Mouse (Mus musculus): Measurements from ENCODE around the gene Tshb. TPM values are rescaled to one million over a fixed set of nuclear protein-coding genes. Genes with fewer than 3 reads are reported as not detected.

The Tshb gene
- polyA plus RNA-seq, 1 experiment from 2014 or later: 0.43 TPM

DNA sequence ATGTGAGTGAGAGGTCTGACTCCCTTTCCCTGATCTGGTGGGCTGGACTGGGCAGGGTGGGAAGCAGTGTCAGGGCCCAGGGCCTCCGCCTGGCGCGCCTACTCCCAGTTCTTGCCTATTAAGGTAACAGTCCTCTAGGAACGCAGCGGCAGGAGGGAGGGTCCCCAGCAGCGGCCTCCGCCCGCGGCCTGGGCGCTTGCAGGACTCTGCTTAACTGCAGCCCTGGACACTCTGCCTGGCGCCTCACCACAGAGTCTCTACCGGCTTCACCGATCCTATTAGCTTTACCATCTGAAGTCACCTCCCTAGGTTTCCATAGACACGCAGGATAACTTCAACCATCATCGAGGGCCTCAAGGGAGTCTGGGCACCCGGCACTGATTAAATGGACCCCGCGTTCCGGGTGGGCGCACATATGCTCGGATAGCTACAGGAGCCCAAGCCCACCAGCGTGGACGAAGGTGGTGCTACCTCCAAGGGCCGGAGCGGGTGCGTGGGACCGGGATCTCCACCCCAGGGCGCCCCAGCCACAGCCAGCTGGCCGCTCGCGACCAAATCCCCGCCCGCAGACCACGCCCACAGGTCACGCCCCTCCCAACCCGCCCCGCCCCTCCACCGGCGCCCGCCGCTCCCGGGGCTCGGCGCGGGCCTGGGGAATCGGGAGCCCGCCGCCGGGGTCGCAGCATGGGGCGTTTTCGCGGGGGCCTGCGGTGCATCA is 48.0 kb downstream of the Tshb start, which contains the start of gene Tspan2:
Gene Tspan2 (plus strand): TSS at position 217 of the 718 bp plus-strand sequence.
- Histone ChIP-seq H3K9ac (ENCODE audit: low read depth, low read length) (peak within 1 kb of the TSS; percentile 82), H3K27me3 (ENCODE audit: control insufficient read depth, insufficient read depth, low read depth, low read length) (no peaks in the 10 kb centered on the region), H3K4me3 (ENCODE audit: low read depth, low read length) (peak within 1 kb of the TSS; percentile 71), H3K36me3 (ENCODE audit: control insufficient read depth, insufficient read depth, low read length) (no peaks in the 10 kb centered on the region), H3K4me2 (ENCODE audit: low read length) (peak within 1 kb of the TSS; percentile 87), H3K27ac (ENCODE audit: low read length) (peak within 1 kb of the TSS; percentile 71), H3K4me1 (ENCODE audit: control insufficient read depth, insufficient read depth, low read length) (peaks cover 14% of the 10 kb centered on the region; the same call in 1 of the 2 replicates), H3K9me3 (replicated peaks; ENCODE audit: control insufficient read depth, low read length, poor library complexity, severe bottlenecking) (no peaks in the 10 kb centered on the region)
- under 1% methylated on average over 54 of the region's 54 CpGs for WGBS
- peak; percentile 82 for ATAC-seq

DNA sequence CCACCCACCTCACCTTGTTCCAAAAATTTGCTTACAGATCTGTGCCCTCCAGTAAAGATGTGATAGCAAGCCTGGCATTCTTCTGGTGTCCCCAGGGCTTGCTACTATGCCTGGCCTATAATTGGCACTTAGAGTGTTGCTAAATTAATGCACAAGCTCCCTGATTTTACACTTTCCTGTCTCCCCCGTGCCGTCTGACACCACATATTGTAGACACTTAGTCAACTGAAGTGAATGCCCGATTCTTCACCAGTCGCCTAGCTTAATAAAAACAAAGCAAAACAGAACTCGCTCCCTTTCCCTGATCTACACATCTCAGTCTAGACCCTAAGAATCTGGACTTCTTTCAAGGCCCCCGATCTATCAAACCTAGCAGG is 48.6 kb downstream of the Tshb start:
- peak overlapping the region; percentile 71 for H3K4me3 ChIP-seq (ENCODE audit: low read depth, low read length)
- H3K27me3 ChIP-seq (ENCODE audit: control insufficient read depth, insufficient read depth, low read depth, low read length): no peaks in the 10 kb centered on the region
- H3K36me3 ChIP-seq (ENCODE audit: control insufficient read depth, insufficient read depth, low read length): no peaks in the 10 kb centered on the region
- H3K9ac ChIP-seq (ENCODE audit: low read depth, low read length): peak overlapping the region; percentile 82
- H3K4me2 ChIP-seq (ENCODE audit: low read length): peak overlapping the region; percentile 87
- WGBS: 38% methylated on average over 6 of the region's 6 CpGs
- ATAC-seq: no peak
- no peaks in the 10 kb centered on the region for H3K9me3 ChIP-seq (replicated peaks; ENCODE audit: control insufficient read depth, low read length, poor library complexity, severe bottlenecking)
- peaks cover 14% of the 10 kb centered on the region; the same call in 1 of the 2 replicates for H3K4me1 ChIP-seq (ENCODE audit: control insufficient read depth, insufficient read depth, low read length)
- peak overlapping the region; percentile 71 for H3K27ac ChIP-seq (ENCODE audit: low read length)

DNA sequence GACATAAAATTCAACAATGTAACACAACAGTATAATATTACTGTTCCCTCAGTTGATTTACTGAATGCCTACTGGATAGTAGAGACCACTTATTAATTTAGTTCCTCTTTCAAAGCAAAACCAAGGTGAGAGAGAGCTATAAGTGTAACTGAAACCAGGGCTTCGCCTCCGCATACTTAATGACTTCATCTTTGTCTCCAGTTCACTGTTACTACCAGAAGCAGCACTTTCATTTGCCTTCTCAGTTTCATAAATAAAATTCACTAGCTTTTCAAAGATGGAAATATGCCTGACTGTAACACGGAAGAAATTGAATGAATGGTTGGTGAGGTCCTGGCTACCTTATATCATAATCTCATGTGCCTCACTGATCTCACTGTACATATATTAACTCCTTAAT is 49.5 kb downstream of the Tshb start:
- Histone ChIP-seq H3K36me3 (ENCODE audit: control insufficient read depth, insufficient read depth, low read length) (no peaks in the 10 kb centered on the region), H3K4me2 (ENCODE audit: low read length) (no peak overlapping the region), H3K9ac (ENCODE audit: low read depth, low read length) (no peak overlapping the region), H3K4me1 (ENCODE audit: control insufficient read depth, insufficient read depth, low read length) (peaks cover 14% of the 10 kb centered on the region; the same call in 1 of the 2 replicates), H3K27ac (ENCODE audit: low read length) (no peak overlapping the region), H3K27me3 (ENCODE audit: control insufficient read depth, insufficient read depth, low read depth, low read length) (no peaks in the 10 kb centered on the region), H3K9me3 (replicated peaks; ENCODE audit: control insufficient read depth, low read length, poor library complexity, severe bottlenecking) (no peaks in the 10 kb centered on the region), H3K4me3 (ENCODE audit: low read depth, low read length) (no peak overlapping the region)
- no peak for ATAC-seq
- 95% methylated on average over 3 of the region's 3 CpGs for WGBS

DNA sequence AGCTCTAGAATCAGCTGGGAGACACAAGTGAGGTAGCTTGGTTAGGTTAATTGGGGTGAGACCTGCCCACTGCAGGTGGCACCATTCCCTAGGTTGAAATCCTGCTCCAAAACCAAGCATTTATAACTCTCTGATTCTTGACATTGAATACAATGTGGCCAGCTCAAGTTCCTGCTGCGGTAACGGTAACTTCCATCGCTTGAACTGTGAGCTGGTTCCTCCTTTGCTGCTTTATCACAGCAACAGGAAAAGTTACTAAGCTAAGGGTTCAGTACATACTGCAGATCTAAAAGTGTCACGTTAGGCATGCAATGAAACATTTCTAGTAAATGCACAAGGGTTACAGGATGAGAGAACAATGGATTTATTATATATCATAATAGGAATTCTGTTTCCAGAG is 49.9 kb downstream of the Tshb start:
- Histone ChIP-seq H3K4me2 (ENCODE audit: low read length) (no peak overlapping the region), H3K9me3 (replicated peaks; ENCODE audit: control insufficient read depth, low read length, poor library complexity, severe bottlenecking) (no peaks in the 10 kb centered on the region), H3K36me3 (ENCODE audit: control insufficient read depth, insufficient read depth, low read length) (no peaks in the 10 kb centered on the region), H3K4me3 (ENCODE audit: low read depth, low read length) (no peak overlapping the region), H3K9ac (ENCODE audit: low read depth, low read length) (no peak overlapping the region), H3K4me1 (ENCODE audit: control insufficient read depth, insufficient read depth, low read length) (peaks cover 14% of the 10 kb centered on the region; the same call in 1 of the 2 replicates), H3K27me3 (ENCODE audit: control insufficient read depth, insufficient read depth, low read depth, low read length) (no peaks in the 10 kb centered on the region), H3K27ac (ENCODE audit: low read length) (no peak overlapping the region)
- ATAC-seq: no peak
- WGBS: 93% methylated on average over 4 of the region's 4 CpGs

DNA sequence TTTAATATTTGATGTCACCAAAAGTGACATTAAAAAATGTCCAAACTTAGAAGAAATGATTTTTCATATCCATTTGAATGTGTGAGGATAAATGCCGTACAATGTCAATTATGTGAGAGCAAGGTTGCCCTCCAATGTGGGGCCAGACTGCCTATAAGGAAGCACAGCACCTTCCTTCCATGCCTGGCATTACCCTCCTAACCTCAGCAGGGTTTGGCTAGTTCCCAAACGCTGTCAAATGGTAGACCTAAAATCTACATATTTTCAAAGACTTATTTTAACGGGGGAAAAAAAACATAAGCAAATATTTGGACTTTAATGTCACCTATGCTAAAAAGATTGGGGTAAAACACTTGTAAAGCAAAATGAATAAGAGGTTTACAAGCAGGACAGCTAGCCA is 51.4 kb downstream of the Tshb start:
- H3K27me3 ChIP-seq (ENCODE audit: control insufficient read depth, insufficient read depth, low read depth, low read length): no peaks in the 10 kb centered on the region
- no peak overlapping the region for H3K4me2 ChIP-seq (ENCODE audit: low read length)
- no peak for ATAC-seq
- H3K36me3 ChIP-seq (ENCODE audit: control insufficient read depth, insufficient read depth, low read length): no peaks in the 10 kb centered on the region
- WGBS: 74% methylated on average over 3 of the region's 3 CpGs
- H3K9me3 ChIP-seq (replicated peaks; ENCODE audit: control insufficient read depth, low read length, poor library complexity, severe bottlenecking): no peaks in the 10 kb centered on the region
- H3K9ac ChIP-seq (ENCODE audit: low read depth, low read length): no peak overlapping the region
- H3K4me3 ChIP-seq (ENCODE audit: low read depth, low read length): no peak overlapping the region
- peaks cover 12% of the 10 kb centered on the region; the same call in 1 of the 2 replicates for H3K4me1 ChIP-seq (ENCODE audit: control insufficient read depth, insufficient read depth, low read length)
- no peak overlapping the region for H3K27ac ChIP-seq (ENCODE audit: low read length)

DNA sequence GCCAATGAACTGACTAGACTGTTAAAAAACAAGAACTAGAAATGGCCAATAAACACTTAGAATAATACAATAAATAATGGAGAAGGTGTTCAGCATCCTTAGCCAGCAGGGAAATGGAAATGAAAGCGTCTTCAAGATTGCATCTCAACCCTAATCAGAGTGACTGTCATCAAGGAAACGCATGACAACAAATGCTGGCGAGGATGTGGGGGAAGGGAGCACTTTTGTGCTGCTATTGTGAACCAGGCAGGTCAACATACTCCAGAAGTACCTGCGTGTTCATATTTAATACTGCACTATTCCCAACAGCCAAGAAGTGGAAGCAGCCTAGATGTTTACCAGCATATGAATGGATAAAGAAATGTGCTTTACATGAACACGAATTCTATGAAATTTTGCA is 53.1 kb downstream of the Tshb start:
- WGBS: 62% methylated on average over 5 of the region's 5 CpGs
- Histone ChIP-seq H3K4me3 (ENCODE audit: low read depth, low read length) (no peak overlapping the region), H3K4me1 (ENCODE audit: control insufficient read depth, insufficient read depth, low read length) (peaks cover 6% of the 10 kb centered on the region; the same call in 1 of the 2 replicates), H3K36me3 (ENCODE audit: control insufficient read depth, insufficient read depth, low read length) (no peaks in the 10 kb centered on the region), H3K9ac (ENCODE audit: low read depth, low read length) (no peak overlapping the region), H3K9me3 (replicated peaks; ENCODE audit: control insufficient read depth, low read length, poor library complexity, severe bottlenecking) (no peaks in the 10 kb centered on the region), H3K27ac (ENCODE audit: low read length) (no peak overlapping the region), H3K4me2 (ENCODE audit: low read length) (no peak overlapping the region), H3K27me3 (ENCODE audit: control insufficient read depth, insufficient read depth, low read depth, low read length) (no peaks in the 10 kb centered on the region)
- no peak for ATAC-seq

Other genes with a start within 250 kb of the Tshb start
- 11.6 and 11.8 TPM in 2 replicates for gene Tspan2, start 48.2 kb downstream of the Tshb start, polyA plus RNA-seq (2015; fragmentation: Nextera tagmentation; extraction: Ambion mirVana)
- not detected in 2 replicates for gene Sycp1, start 153.4 kb upstream of the Tshb start, polyA plus RNA-seq (2015; fragmentation: Nextera tagmentation; extraction: Ambion mirVana)
- gene Nr1h5, start 181.4 kb upstream of the Tshb start, polyA plus RNA-seq (2015; fragmentation: Nextera tagmentation; extraction: Ambion mirVana): 0.19 and 0.30 TPM in 2 replicates
- 55.9 and 63.1 TPM in 2 replicates for gene Sike1, start 213.0 kb upstream of the Tshb start, polyA plus RNA-seq (2015; fragmentation: Nextera tagmentation; extraction: Ambion mirVana)
- 358 and 410 TPM in 2 replicates for gene Csde1, start 237.7 kb upstream of the Tshb start, polyA plus RNA-seq (2015; fragmentation: Nextera tagmentation; extraction: Ambion mirVana)